Mouse (Mus musculus) T-helper 1 cell (primary cell): ENCODE results near the gene Kncn.

Experiments used
- in situ Hi-C: fragments of 300-600 bp; cut with MboI, MseI; formaldehyde crosslinking; loops from one replicate; pipeline ENCODE4 v1.15.1; 2025; ENCODE audit warnings: high pct_unique_total_duplicates

Gene Kncn

GRCm38 (mm10) chr4:115935835-115936581 lies 51.8 kb downstream of the Kncn start:
- in situ Hi-C loops, result loop anchor here (5.0 to 25.0 kb wide), 2 partner anchors 46 to 874 kb away; partner anchors contain the start of gene Tal1

- in situ Hi-C loops, result loop anchor here (5.0 to 25.0 kb wide), 2 partner anchors 46 to 874 kb away; partner anchors contain the start of gene Tal1
These were observed 52.4 kb downstream of the Kncn start for GRCm38 (mm10) chr4:115936646-115937045.

GRCm38 (mm10) chr4:115937061-115937976 lies 53.1 kb downstream of the Kncn start:
- in situ Hi-C loops, result loop anchor here (5.0 to 25.0 kb wide), 2 partner anchors 45 to 875 kb away; partner anchors contain the start of gene Tal1

GRCm38 (mm10) chr4:115938276-115939160 lies 54.3 kb downstream of the Kncn start:
- in situ Hi-C loops, result loop anchor here (5.0 to 25.0 kb wide), 2 partner anchors 44 to 876 kb away; partner anchors contain the start of gene Tal1
